Mouse (Mus musculus) 3T3-L1 (cell line): ENCODE data around the gene Tsc22d4.

Experiments used
- DNase-seq: peaks from one replicate; pipeline ENCODE4 v3.0.0-alpha.2; 2015; ENCODE audit warnings: low read depth, low spot score

Tsc22d4 gene

GRCm38 (mm10) chr5:137764609-137765340 lies 19.2 kb downstream of the Tsc22d4 start:
- DNase-seq: no peak

- DNase-seq: peak; percentile 54
Observed at GRCm38 (mm10) chr5:137766270-137766669, 20.7 kb downstream of the Tsc22d4 start.

GRCm38 (mm10) chr5:137768475-137768874 lies 22.9 kb downstream of the Tsc22d4 start:
- DNase-seq: no peak

- peak; percentile 86 for DNase-seq
Observed at GRCm38 (mm10) chr5:137770709-137771108, 25.2 kb downstream of the Tsc22d4 start.

- no peak for DNase-seq
Observed at GRCm38 (mm10) chr5:137772755-137773154, 27.2 kb downstream of the Tsc22d4 start.

- DNase-seq: no peak
Observed at GRCm38 (mm10) chr5:137775587-137776290, 30.2 kb downstream of the Tsc22d4 start.

- peak; percentile 79 for DNase-seq
Observed at GRCm38 (mm10) chr5:137776408-137776918, 30.9 kb downstream of the Tsc22d4 start.

GRCm38 (mm10) chr5:137777267-137777845 lies 31.8 kb downstream of the Tsc22d4 start:
- DNase-seq: no peak

GRCm38 (mm10) chr5:137778635-137779034 lies 33.1 kb downstream of the Tsc22d4 start, which contains the start of gene Ppp1r35:
Gene Ppp1r35 (plus strand): TSS chr5:137778849.
- DNase-seq: peak; percentile 98

GRCm38 (mm10) chr5:137779053-137779933 lies 33.8 kb downstream of the Tsc22d4 start:
- DNase-seq: peak; percentile 55

- no peak for DNase-seq
Observed at GRCm38 (mm10) chr5:137781661-137782060, 36.1 kb downstream of the Tsc22d4 start.

GRCm38 (mm10) chr5:137782776-137783522 lies 37.4 kb downstream of the Tsc22d4 start:
- no peak for DNase-seq

GRCm38 (mm10) chr5:137783901-137784540 lies 38.5 kb downstream of the Tsc22d4 start:
- no peak for DNase-seq

GRCm38 (mm10) chr5:137784546-137784945 lies 39.0 kb downstream of the Tsc22d4 start:
- no peak for DNase-seq

GRCm38 (mm10) chr5:137785164-137786031 lies 39.9 kb downstream of the Tsc22d4 start:
- DNase-seq: peak; percentile 42

- DNase-seq: peak; percentile 100
Observed at GRCm38 (mm10) chr5:137786109-137786942, 40.8 kb downstream of the Tsc22d4 start.

- DNase-seq: peak; percentile 96
Observed at GRCm38 (mm10) chr5:137787151-137787928, 41.8 kb downstream of the Tsc22d4 start, which contains the start of the genes Mepce and Zcwpw1. Gene Mepce (minus strand): TSS chr5:137787655. Gene Zcwpw1 (plus strand): TSS chr5:137787798.
